Mouse (Mus musculus) heart, postnatal 10 days (tissue): Measurements from ENCODE around the gene Slc2a3. TPM values are rescaled to one million over a fixed set of nuclear protein-coding genes. Genes with fewer than 3 reads are reported as not detected.

Experiments used
- DNase-seq, 2 experiments: peaks; one replicate each; pipeline ENCODE4 v3.0.0; 2021
- intact Hi-C: fragments of 180-260 bp; cut with DNase I; formaldehyde crosslinking; loops from one replicate; pipeline ENCODE4 v1.15.1; 2025
- total RNA-seq, 2 experiments: library from RNA; stranded (reverse); gene quantifications; 2 replicates each; pipeline ENCODE4 v1.2.3; 2021

The Slc2a3 gene
- total RNA-seq, 2 experiments from 2014 or later, result 2.1 to 2.5 TPM

- DNase-seq, result no peak
- intact Hi-C loops, result no loop called here
These were observed 35.1 kb downstream of the Slc2a3 start for GRCm38 (mm10) chr6:122766145-122766968.

GRCm38 (mm10) chr6:122765298-122765956 is 36.0 kb downstream of the Slc2a3 start:
- no peak for DNase-seq
- intact Hi-C loops, result no loop called here

GRCm38 (mm10) chr6:122764446-122765297 is 36.8 kb downstream of the Slc2a3 start:
- DNase-seq, result peak; percentile 30 to 36

GRCm38 (mm10) chr6:122763844-122764445 is 37.5 kb downstream of the Slc2a3 start:
- DNase-seq, result no peak
- intact Hi-C loops, result no loop called here

More at GRCm38 (mm10) chr6:122764446-122765297, 36.8 kb downstream of the Slc2a3 start:
- intact Hi-C loops, result no loop called here

- intact Hi-C loops, result no loop called here
- DNase-seq, result no peak
These were observed 38.3 kb downstream of the Slc2a3 start for GRCm38 (mm10) chr6:122762952-122763700.

GRCm38 (mm10) chr6:122762480-122762879 is 39.0 kb downstream of the Slc2a3 start:
- intact Hi-C loops, result no loop called here
- no peak for DNase-seq

GRCm38 (mm10) chr6:122761901-122762300 is 39.5 kb downstream of the Slc2a3 start:
- no peak for DNase-seq
- intact Hi-C loops, result loop anchor here (2.0 kb wide), 1 partner anchor 21 kb away; no protein-coding TSS in a partner anchor

- DNase-seq, result peak; percentile 59 to 70
- intact Hi-C loops, result loop anchor here (2.0 kb wide), 1 partner anchor 20 kb away; no protein-coding TSS in a partner anchor
These were observed 40.3 kb downstream of the Slc2a3 start for GRCm38 (mm10) chr6:122761011-122761599.

GRCm38 (mm10) chr6:122758732-122759131 is 42.7 kb downstream of the Slc2a3 start:
- no peak for DNase-seq
- intact Hi-C loops, result no loop called here

GRCm38 (mm10) chr6:122755913-122756312 is 45.5 kb downstream of the Slc2a3 start:
- intact Hi-C loops, result no loop called here
- no peak for DNase-seq

- intact Hi-C loops, result no loop called here
These were observed 50.9 kb downstream of the Slc2a3 start for GRCm38 (mm10) chr6:122750579-122750978.

GRCm38 (mm10) chr6:122744505-122745249 is 56.8 kb downstream of the Slc2a3 start:
- intact Hi-C loops, result loop anchor here (5.0 kb wide), 1 partner anchor 128 kb away; the partner anchor contains the start of gene Necap1
- DNase-seq, result no peak

More at GRCm38 (mm10) chr6:122750579-122750978, 50.9 kb downstream of the Slc2a3 start:
- DNase-seq, result no peak

- intact Hi-C loops, result loop anchor here (5.0 kb wide), 1 partner anchor 129 kb away; the partner anchor contains the start of gene Necap1
- no peak for DNase-seq
These were observed 58.1 kb downstream of the Slc2a3 start for GRCm38 (mm10) chr6:122743353-122743752.

- peak; percentile 16 to 26 for DNase-seq
- intact Hi-C loops, result loop anchor here (5.0 kb wide), 1 partner anchor 130 kb away; the partner anchor contains the start of gene Necap1
These were observed 59.1 kb downstream of the Slc2a3 start for GRCm38 (mm10) chr6:122742228-122742899.

GRCm38 (mm10) chr6:122741460-122742227 is 59.8 kb downstream of the Slc2a3 start:
- intact Hi-C loops, result loop anchor here (2.0 to 5.0 kb wide), 2 partner anchors 19 to 131 kb away; partner anchors contain the start of gene Necap1
- peak in 1 of 2 experiments; percentile 13 for DNase-seq

GRCm38 (mm10) chr6:122739952-122740351 is 61.5 kb downstream of the Slc2a3 start:
- intact Hi-C loops, result loop anchor here (1.0 to 5.0 kb wide), 3 partner anchors 21 to 132 kb away; partner anchors contain the start of gene Necap1
- DNase-seq, result peak; percentile 72 to 86

- intact Hi-C loops, result loop anchor here (1.0 kb wide), 1 partner anchor 51 kb away; no protein-coding TSS in a partner anchor
- peak; percentile 65 to 75 for DNase-seq
These were observed 81.5 kb downstream of the Slc2a3 start for GRCm38 (mm10) chr6:122719942-122720341.
